Mouse (Mus musculus) heart, postnatal 0 days (tissue): ENCODE measurements at regions not wholly inside any gene's neighbourhood (a gene's known extent, or its start where the extent isn't known, plus 50 kb on each side); places are given as distances from the start of the nearest gene placed in this dataset.

Experiments used
- ATAC-seq: fragments of 200-750 bp; cut with Nextera tagmentation; 2 replicates; pipeline ENCODE4 v1.8.0; 2017; ENCODE audit warnings: low read depth, moderate number of reproducible peaks, moderate library complexity; ENCODE audit not compliant: insufficient read depth
- DNase-seq: peaks from one replicate; pipeline ENCODE4 v3.0.0-alpha.2; 2016; ENCODE audit warnings: low spot score
- H3K27ac ChIP-seq: fragments of 300-500 bp; sonication (generic); 2 replicates; pipeline ENCODE4 v1.5.1; 2014; ENCODE audit warnings: low read depth, mild to moderate bottlenecking
- H3K27me3 ChIP-seq: fragments of 300-500 bp; sonication (generic); 2 replicates; pipeline ENCODE4 v1.6.1; 2014; ENCODE audit warnings: low read length, mixed read lengths; ENCODE audit not compliant: control insufficient read depth, insufficient read depth
- H3K36me3 ChIP-seq: fragments of 300-500 bp; sonication (generic); replicated peaks from 2 replicates; pipeline ENCODE4 v1.6.1; 2014; ENCODE audit warnings: low read length, mixed read lengths; ENCODE audit not compliant: control insufficient read depth, insufficient read depth
- H3K4me1 ChIP-seq: fragments of 300-500 bp; sonication (generic); 2 replicates; pipeline ENCODE4 v1.6.1; 2014; ENCODE audit warnings: antibody characterized with exemption; ENCODE audit not compliant: control insufficient read depth, insufficient read depth
- H3K4me2 ChIP-seq: fragments of 300-500 bp; sonication (generic); 2 replicates; pipeline ENCODE4 v1.6.1; 2014; ENCODE audit warnings: low read depth, mild to moderate bottlenecking, low read length, moderate library complexity
- H3K4me3 ChIP-seq: fragments of 300-500 bp; sonication (generic); 2 replicates; pipeline ENCODE4 v1.5.1; 2014; ENCODE audit warnings: low read depth, low read length
- H3K9ac ChIP-seq: fragments of 300-500 bp; sonication (generic); replicated peaks from 2 replicates; pipeline ENCODE4 v1.6.1; 2014; ENCODE audit warnings: low read depth, low read length, mixed read lengths
- H3K9me3 ChIP-seq: fragments of 300-500 bp; sonication (generic); replicated peaks from 2 replicates; pipeline ENCODE4 v1.6.1; 2016; ENCODE audit warnings: low read length; ENCODE audit not compliant: control insufficient read depth
- CTCF ChIP-seq: IDR thresholded peaks from 2 replicates; pipeline ENCODE4 v1.5.1; 2016; ENCODE audit warnings: antibody characterized with exemption, control low read depth, low read depth
- EP300 ChIP-seq: IDR thresholded peaks from 2 replicates; pipeline ENCODE4 v1.6.1; 2016; ENCODE audit warnings: antibody characterized with exemption, low read depth
- WGBS: fragments of 180-500 bp; shearing (Covaris S2); extraction: QIAGEN DNeasy Blood & Tissue Kit; methylation state at CpG from one replicate; pipeline ENCODE4 v1.1.7; 2014; 5-methylcytosine and 5-hydroxymethylcytosine counted together

DNA sequence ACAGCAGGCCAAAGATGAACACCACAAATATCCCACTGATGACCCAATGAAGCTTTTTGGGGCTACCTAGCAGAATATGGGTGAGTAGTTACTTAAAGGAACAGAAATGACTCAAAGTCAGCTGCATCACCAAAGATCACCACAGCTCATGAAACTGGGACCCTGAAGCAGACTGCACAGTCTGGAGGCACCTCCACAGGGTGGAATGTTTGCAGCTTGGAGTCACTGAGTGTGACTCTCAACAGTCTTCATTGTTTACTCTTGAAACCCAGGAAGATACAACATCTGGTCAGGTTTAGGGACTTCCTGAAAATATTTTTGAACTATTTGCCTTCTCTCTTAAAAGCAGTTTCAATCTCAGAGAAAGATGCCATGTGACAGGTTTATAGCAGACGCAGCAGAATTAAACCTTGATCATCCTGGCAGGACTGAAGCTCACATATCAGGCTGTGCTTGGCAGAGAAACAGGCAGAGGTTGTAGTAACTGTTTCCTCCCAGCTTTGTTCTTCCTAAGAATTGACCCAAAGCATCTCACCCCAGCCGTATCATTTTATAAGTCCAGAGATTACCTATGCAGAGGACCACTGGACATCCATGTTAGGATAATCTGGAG lies 944.1 kb upstream of the Adgrl4 start:
- Histone ChIP-seq H3K4me1 (no peaks in the 10 kb centered on the region), H3K4me2 (no peak overlapping the region), H3K36me3 (no peaks in the 10 kb centered on the region), H3K27me3 (no peaks in the 10 kb centered on the region), H3K4me3 (no peak overlapping the region), H3K9ac (no peak overlapping the region), H3K9me3 (no peaks in the 10 kb centered on the region), H3K27ac (no peak overlapping the region)
- 72% methylated on average over 2 of the region's 2 CpGs for WGBS
- no peak for ATAC-seq
- no peak for TF ChIP-seq CTCF
- TF ChIP-seq EP300 = no peak
- DNase-seq = no peak

DNA sequence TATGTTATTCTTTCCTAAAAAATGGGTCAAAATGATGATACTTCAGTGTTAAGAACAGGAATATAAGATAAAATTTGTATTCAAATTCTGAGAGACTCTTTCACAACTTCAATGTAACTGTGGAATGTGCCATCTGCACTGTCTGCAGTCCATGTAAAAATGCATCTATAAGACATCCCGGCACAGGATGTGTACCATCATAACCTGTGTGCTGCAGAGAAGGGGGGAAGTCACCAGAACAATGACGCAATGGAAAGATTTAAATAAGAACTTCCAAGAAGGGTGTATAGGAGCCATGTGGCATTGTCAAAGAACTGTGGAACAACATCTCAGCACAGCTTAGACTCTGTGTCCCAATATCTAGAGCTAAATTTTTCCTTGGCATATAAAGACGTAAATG lies 906.7 kb upstream of the Adgrl4 start:
- H3K27me3 ChIP-seq = no peaks in the 10 kb centered on the region
- no peak overlapping the region for H3K4me2 ChIP-seq
- ATAC-seq (no peak), DNase-seq (no peak)
- H3K36me3 ChIP-seq = no peaks in the 10 kb centered on the region
- H3K4me1 ChIP-seq = no peaks in the 10 kb centered on the region
- TF ChIP-seq CTCF = no peak
- no peak for TF ChIP-seq EP300
- H3K9me3 ChIP-seq = no peaks in the 10 kb centered on the region
- H3K27ac ChIP-seq = no peak overlapping the region
- WGBS = 82% methylated on average over 3 of the region's 3 CpGs
- no peak overlapping the region for H3K9ac ChIP-seq
- H3K4me3 ChIP-seq = no peak overlapping the region

DNA sequence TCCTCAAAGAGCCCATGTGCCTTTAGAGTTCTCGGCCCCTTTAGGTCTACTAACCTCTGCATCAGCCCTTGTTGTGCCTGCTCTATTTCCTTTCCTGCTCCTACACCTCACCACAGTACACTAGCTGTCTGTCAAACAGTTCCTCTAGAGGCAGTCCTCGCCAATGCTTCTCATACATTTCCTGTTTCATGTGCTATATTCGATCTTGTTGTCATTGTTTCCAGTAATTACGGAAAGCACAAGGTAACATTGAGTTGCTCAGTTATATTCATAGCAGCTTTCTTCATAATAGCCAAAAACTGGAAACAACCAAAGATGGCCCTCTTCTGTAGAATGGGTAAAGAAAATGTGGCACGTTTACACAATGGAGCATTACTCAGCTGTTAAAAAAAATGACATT lies 894.6 kb upstream of the Adgrl4 start:
- H3K9me3 ChIP-seq = no peaks in the 10 kb centered on the region

DNA sequence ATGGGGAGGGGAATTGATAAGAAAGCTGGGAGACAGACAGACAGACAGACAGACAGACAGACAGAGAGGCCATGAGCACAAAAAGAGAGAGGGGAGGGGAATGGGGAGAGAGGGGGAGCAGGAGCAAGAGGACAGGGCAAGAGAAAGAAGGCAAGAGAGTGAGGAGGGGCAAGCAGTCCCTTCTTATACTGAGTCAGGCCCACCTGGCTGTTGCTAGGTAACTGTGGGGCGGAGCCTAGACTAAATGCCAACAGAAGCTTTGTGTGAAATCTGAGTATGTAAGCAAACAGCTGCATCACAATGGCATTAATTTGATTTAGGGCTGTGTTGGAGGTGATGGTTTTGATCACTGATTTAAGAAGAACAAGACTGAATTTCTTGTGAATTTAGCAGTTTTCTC lies 849.2 kb upstream of the Adgrl4 start:
- Histone ChIP-seq H3K27ac (no peak overlapping the region), H3K9me3 (no peaks in the 10 kb centered on the region), H3K36me3 (no peaks in the 10 kb centered on the region), H3K4me2 (no peak overlapping the region), H3K4me3 (no peak overlapping the region), H3K9ac (no peak overlapping the region), H3K27me3 (no peaks in the 10 kb centered on the region), H3K4me1 (no peaks in the 10 kb centered on the region)
- ATAC-seq (no peak), DNase-seq (no peak)
- 68% methylated on average over 1 of the region's 1 CpGs for WGBS
- TF ChIP-seq CTCF (no peak), EP300 (no peak)

More for the DNA sequence above, 894.6 kb upstream of the Adgrl4 start:
- DNase-seq (no peak), ATAC-seq (no peak)
- no peak for TF ChIP-seq CTCF
- H3K4me3 ChIP-seq = no peak overlapping the region
- H3K36me3 ChIP-seq = no peaks in the 10 kb centered on the region
- no peaks in the 10 kb centered on the region for H3K4me1 ChIP-seq
- no peak overlapping the region for H3K27ac ChIP-seq
- H3K4me2 ChIP-seq = no peak overlapping the region
- no peak overlapping the region for H3K9ac ChIP-seq
- H3K27me3 ChIP-seq = no peaks in the 10 kb centered on the region
- WGBS = 76% methylated on average over 5 of the region's 5 CpGs

DNA sequence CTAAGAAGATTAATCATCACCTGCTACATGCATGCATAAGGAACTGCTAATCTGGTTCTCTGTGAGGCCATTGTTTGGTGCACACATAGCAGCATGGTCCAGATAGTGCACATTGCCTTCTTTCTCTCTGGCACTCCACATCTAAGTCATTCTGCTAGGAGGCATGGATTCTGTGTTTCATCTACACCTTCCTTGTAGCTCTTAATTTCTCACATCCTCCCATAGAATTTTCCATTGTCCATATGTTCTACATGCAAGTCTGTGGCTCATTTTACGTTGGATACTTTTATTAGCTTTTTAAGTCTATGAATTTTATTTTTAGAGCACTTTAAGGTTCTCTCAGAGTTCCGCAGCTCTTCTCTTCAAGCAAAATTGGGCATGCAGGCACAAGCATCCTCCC lies 846.7 kb upstream of the Adgrl4 start:
- Histone ChIP-seq H3K9ac (no peak overlapping the region), H3K9me3 (no peaks in the 10 kb centered on the region), H3K27ac (no peak overlapping the region), H3K4me1 (no peaks in the 10 kb centered on the region), H3K4me3 (no peak overlapping the region), H3K4me2 (no peak overlapping the region), H3K27me3 (no peaks in the 10 kb centered on the region), H3K36me3 (no peaks in the 10 kb centered on the region)
- ATAC-seq (no peak), DNase-seq (no peak)
- WGBS = 86% methylated on average over 2 of the region's 2 CpGs
- TF ChIP-seq EP300 (no peak), CTCF (no peak)

DNA sequence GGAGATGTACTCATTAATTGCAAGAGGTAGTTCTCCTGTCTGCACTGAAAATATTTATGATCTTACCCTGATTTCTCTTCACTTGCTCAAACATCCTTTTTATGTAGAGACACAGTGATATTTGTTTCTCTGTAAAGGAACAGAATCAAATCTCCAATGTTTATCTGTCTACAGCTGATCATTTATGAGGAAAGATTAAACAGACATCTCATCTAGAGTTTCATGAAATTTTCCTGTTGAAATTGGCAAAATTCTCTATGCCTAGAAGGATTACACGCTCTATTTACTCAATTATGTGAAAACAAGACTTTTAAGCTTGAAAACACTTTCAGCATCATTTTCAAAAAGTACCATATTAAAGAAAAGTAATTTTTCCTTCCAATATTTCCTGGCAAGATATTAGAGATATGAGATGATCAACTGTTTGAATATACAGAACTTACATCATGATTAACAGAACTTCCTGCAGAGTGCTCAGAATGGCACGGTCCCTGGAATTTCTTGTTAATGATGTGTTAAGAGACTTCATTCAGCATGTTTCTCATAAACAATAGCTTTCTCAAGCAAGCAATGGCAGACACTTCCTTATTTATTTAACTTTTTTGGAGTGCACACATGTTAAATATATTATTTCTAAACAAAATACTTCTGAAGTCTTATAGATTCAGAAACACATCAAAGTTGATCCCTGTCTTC lies 834.1 kb upstream of the Adgrl4 start:
- H3K9me3 ChIP-seq = no peaks in the 10 kb centered on the region
- no peaks in the 10 kb centered on the region for H3K36me3 ChIP-seq
- TF ChIP-seq EP300 = no peak
- TF ChIP-seq CTCF = no peak
- no peaks in the 10 kb centered on the region for H3K27me3 ChIP-seq
- no peak for DNase-seq
- no peaks in the 10 kb centered on the region for H3K4me1 ChIP-seq
- no peak for ATAC-seq
- H3K9ac ChIP-seq = no peak overlapping the region
- no peak overlapping the region for H3K27ac ChIP-seq
- WGBS = 72% methylated on average over 2 of the region's 2 CpGs
- H3K4me2 ChIP-seq = no peak overlapping the region
- no peak overlapping the region for H3K4me3 ChIP-seq
